Mouse (Mus musculus) Patski (cell line): Measurements from ENCODE around the gene Hikeshi. TPM values are rescaled to one million over a fixed set of nuclear protein-coding genes. Genes with fewer than 3 reads are reported as not detected.

Source experiments
- ATAC-seq: fragments of 100-300 bp; one replicate; pipeline ENCODE4 v1.8.0; 2021
- CTCF ChIA-PET: fragments of 350-600 bp; sonication (Branson Sonifier 250); formaldehyde crosslinking; loops from one replicate; lab custom pipeline; 2022; ENCODE audit warnings: inconsistent platforms; lab: Charles Lee
- POLR2A ChIA-PET: fragments of 350-600 bp; sonication (Branson Sonifier 250); formaldehyde crosslinking; loops from one replicate; lab custom pipeline; 2022; ENCODE audit warnings: antibody characterized with exemption, inconsistent platforms; lab: Charles Lee
- DNase-seq: peaks from one replicate; pipeline ENCODE4 v3.0.0-alpha.2; 2011; ENCODE audit warnings: low read depth, low spot score
- H3K27me3 ChIP-seq: fragments of 371-371 bp; one replicate; pipeline ENCODE4 v1.5.1; 2021
- CTCF ChIP-seq: fragments of 100-300 bp; IDR thresholded peaks from one replicate; pipeline ENCODE4 v1.5.1; 2021
- in situ Hi-C: fragments of 300-500 bp; cut with MboI; formaldehyde crosslinking; loops from 3 replicates; pipeline ENCODE4 v1.11.1; 2018; ENCODE audit warnings: low pct_unique_long_range_greater_than_20kb, mixed read lengths
- polyA plus RNA-seq: library from polyadenylated mRNA; unstranded; gene quantifications from one replicate; pipeline ENCODE4 v1.2.3, GENCODE M21; 2021

Gene Hikeshi
- polyA plus RNA-seq, 1 experiment from 2014 or later, result 80.3 TPM

GRCm38 (mm10) chr7:89967235-89967634 lies 26.2 kb upstream of the Hikeshi start:
- POLR2A ChIA-PET, result no interaction called here
- CTCF ChIA-PET, result no interaction called here
- no peaks in the 10 kb centered on the region for H3K27me3 ChIP-seq
- TF ChIP-seq CTCF, result no peak
- DNase-seq, result no peak
- no peak for ATAC-seq
- in situ Hi-C loops, result no loop called here

GRCm38 (mm10) chr7:89966771-89967170 lies 25.8 kb upstream of the Hikeshi start:
- ATAC-seq (no peak), DNase-seq (no peak)
- ChIA-PET CTCF (no interaction called here), POLR2A (no interaction called here)
- in situ Hi-C loops, result no loop called here
- H3K27me3 ChIP-seq, result no peaks in the 10 kb centered on the region
- no peak for TF ChIP-seq CTCF

- no peaks in the 10 kb centered on the region for H3K27me3 ChIP-seq
- no peak for ATAC-seq
- no peak for TF ChIP-seq CTCF
- ChIA-PET POLR2A (no interaction called here), CTCF (interaction anchor here (0.7 kb wide), 1 partner anchor 14 kb away, joined by 3 read pairs; no protein-coding TSS in a partner anchor)
- in situ Hi-C loops, result no loop called here
- no peak for DNase-seq
These were observed 22.1 kb upstream of the Hikeshi start for GRCm38 (mm10) chr7:89963135-89963534.

GRCm38 (mm10) chr7:89957300-89957699 lies 16.3 kb upstream of the Hikeshi start:
- ChIA-PET POLR2A (no interaction called here), CTCF (no interaction called here)
- no peak for DNase-seq
- in situ Hi-C loops, result no loop called here
- no peaks in the 10 kb centered on the region for H3K27me3 ChIP-seq
- TF ChIP-seq CTCF, result no peak
- no peak for ATAC-seq

- no peaks in the 10 kb centered on the region for H3K27me3 ChIP-seq
- no peak for TF ChIP-seq CTCF
- ATAC-seq, result no peak
- in situ Hi-C loops, result no loop called here
- ChIA-PET POLR2A (no interaction called here), CTCF (no interaction called here)
- no peak for DNase-seq
These were observed 13.3 kb upstream of the Hikeshi start for GRCm38 (mm10) chr7:89954261-89954660.

GRCm38 (mm10) chr7:89949403-89949802 lies 8.4 kb upstream of the Hikeshi start:
- in situ Hi-C loops, result no loop called here
- no peak for ATAC-seq
- no peak for TF ChIP-seq CTCF
- ChIA-PET POLR2A (no interaction called here), CTCF (interaction anchor here (1.3 kb wide), 1 partner anchor 8 kb away, joined by 4 read pairs; the partner anchor contains the start of gene Hikeshi)
- DNase-seq, result no peak
- H3K27me3 ChIP-seq, result no peaks in the 10 kb centered on the region

GRCm38 (mm10) chr7:89948026-89948425 lies 7.0 kb upstream of the Hikeshi start:
- in situ Hi-C loops, result no loop called here
- ATAC-seq, result no peak
- no peaks in the 10 kb centered on the region for H3K27me3 ChIP-seq
- DNase-seq, result no peak
- no peak for TF ChIP-seq CTCF
- POLR2A ChIA-PET, result no interaction called here
- CTCF ChIA-PET, result no interaction called here

- TF ChIP-seq CTCF, result no peak
- ChIA-PET POLR2A (no interaction called here), CTCF (interaction anchor here (1.1 to 1.6 kb wide), 3 partner anchors 22 to 462 kb away, joined by 3 to 4 read pairs (median 3); no protein-coding TSS in a partner anchor)
- in situ Hi-C loops, result no loop called here
- ATAC-seq, result no peak
- no peak for DNase-seq
- H3K27me3 ChIP-seq, result no peaks in the 10 kb centered on the region
These were observed 1.3 kb downstream of the Hikeshi start for GRCm38 (mm10) chr7:89939497-89940353.

GRCm38 (mm10) chr7:89923441-89924180 lies 17.4 kb downstream of the Hikeshi start:
- CTCF ChIA-PET, result interaction anchor here (1.6 kb wide), 1 partner anchor 15 kb away, joined by 6 read pairs; no protein-coding TSS in a partner anchor
- in situ Hi-C loops, result no loop called here
- DNase-seq, result no peak
- no peak for TF ChIP-seq CTCF
- no peaks in the 10 kb centered on the region for H3K27me3 ChIP-seq
- POLR2A ChIA-PET, result no interaction called here
- no peak for ATAC-seq

GRCm38 (mm10) chr7:89917776-89918175 lies 23.2 kb downstream of the Hikeshi start:
- POLR2A ChIA-PET, result no interaction called here
- DNase-seq (no peak), ATAC-seq (no peak)
- in situ Hi-C loops, result no loop called here
- no peak for TF ChIP-seq CTCF
- no peaks in the 10 kb centered on the region for H3K27me3 ChIP-seq
- CTCF ChIA-PET, result interaction anchor here (0.9 to 1.4 kb wide), 3 partner anchors 9 to 22 kb away, joined by 3 to 4 read pairs (median 3); no protein-coding TSS in a partner anchor
